Mouse (Mus musculus) liver, embryonic 14.5 days (tissue): ENCODE data around the gene Sh3tc1. TPM values are rescaled to one million over a fixed set of nuclear protein-coding genes. Genes with fewer than 3 reads are reported as not detected.

Source experiments
- ATAC-seq: fragments of 200-750 bp; cut with Nextera tagmentation; 2 replicates; pipeline ENCODE4 v1.8.0; 2017; ENCODE audit warnings: moderate number of reproducible peaks, mild to moderate bottlenecking, moderate library complexity; ENCODE audit not compliant: insufficient read depth
- DNase-seq, 3 experiments: peaks; one replicate each; pipeline ENCODE4 v3.0.0-alpha.2; 2012 to 2013; ENCODE audit warnings: low read depth in 3 of 3, low spot score in 3 of 3
- H3K27ac ChIP-seq: fragments of 300-500 bp; sonication (generic); 2 replicates; pipeline ENCODE4 v1.5.1; 2014; ENCODE audit warnings: moderate library complexity, mild to moderate bottlenecking, control low read depth, inconsistent platforms
- H3K27me3 ChIP-seq: fragments of 300-500 bp; sonication (generic); 2 replicates; pipeline ENCODE4 v1.6.1; 2014; ENCODE audit warnings: mild to moderate bottlenecking, low read length, moderate library complexity; ENCODE audit not compliant: control insufficient read depth, insufficient read depth
- H3K36me3 ChIP-seq: fragments of 300-500 bp; sonication (generic); replicated peaks from 2 replicates; pipeline ENCODE4 v1.6.1; 2014; ENCODE audit warnings: low read depth; ENCODE audit not compliant: control insufficient read depth, insufficient read depth
- H3K4me1 ChIP-seq, 2 experiments: fragments of 200-500 bp in 1 of 2; fragments of 300-500 bp in 1 of 2; sonication (generic) in 1 of 2; replicated peaks; 2 replicates each; pipeline ENCODE4 v1.6.1; 2012 to 2014; ENCODE audit warnings: antibody characterized with exemption in 1 of 2, inconsistent platforms in 1 of 2, low read length in 1 of 2; ENCODE audit not compliant: control insufficient read depth in 2 of 2, insufficient read depth in 2 of 2
- H3K4me2 ChIP-seq: fragments of 300-500 bp; sonication (generic); 2 replicates; pipeline ENCODE4 v1.6.1; 2014; ENCODE audit warnings: low read depth, mild to moderate bottlenecking, control low read depth, moderate library complexity
- H3K4me3 ChIP-seq, 2 experiments: fragments of 200-500 bp in 1 of 2; fragments of 300-500 bp in 1 of 2; sonication (generic) in 1 of 2; 2 replicates each; pipeline ENCODE4 v1.5.1; 2012 to 2014; ENCODE audit warnings: low read depth in 2 of 2, low read length in 2 of 2, mild to moderate bottlenecking in 2 of 2, control low read depth in 1 of 2, inconsistent platforms in 1 of 2, moderate library complexity in 1 of 2; ENCODE audit not compliant: insufficient read depth in 1 of 2
- H3K9ac ChIP-seq: fragments of 300-500 bp; sonication (generic); replicated peaks from 2 replicates; pipeline ENCODE4 v1.6.1; 2014; ENCODE audit warnings: mild to moderate bottlenecking, control low read depth, moderate library complexity
- H3K9me3 ChIP-seq: fragments of 300-500 bp; sonication (generic); 2 replicates; pipeline ENCODE4 v1.6.1; 2016; ENCODE audit warnings: low read length, mixed read lengths; ENCODE audit not compliant: control insufficient read depth
- CTCF ChIP-seq: IDR thresholded peaks from 2 replicates; pipeline ENCODE4 v1.5.1; 2016; ENCODE audit warnings: antibody characterized with exemption, low read depth, control low read depth
- EP300 ChIP-seq: IDR thresholded peaks from 2 replicates; pipeline ENCODE4 v1.6.1; 2016; ENCODE audit warnings: antibody characterized with exemption, low read depth
- WGBS: fragments of 180-500 bp; shearing (Covaris S2); extraction: QIAGEN DNeasy Blood & Tissue Kit; methylation state at CpG from one replicate; pipeline ENCODE4 v1.1.7; 2014; ENCODE audit not compliant: insufficient replicate concordance; 5-methylcytosine and 5-hydroxymethylcytosine counted together
- polyA plus RNA-seq, 2 experiments: library from polyadenylated mRNA; depleted of rRNA in 1 of 2; stranded (reverse) in 1 of 2; unstranded in 1 of 2; fragments of >200 nt; fragmentation: Nextera tagmentation in 1 of 2; extraction: Ambion mirVana in 1 of 2; gene quantifications; 2 replicates each; pipeline versions ENCODE4 v1.2.1 to v1.2.3; 2012 to 2014

Gene Sh3tc1
- polyA plus RNA-seq, 2 experiments, result 0.93 to 1.8 TPM

DNA sequence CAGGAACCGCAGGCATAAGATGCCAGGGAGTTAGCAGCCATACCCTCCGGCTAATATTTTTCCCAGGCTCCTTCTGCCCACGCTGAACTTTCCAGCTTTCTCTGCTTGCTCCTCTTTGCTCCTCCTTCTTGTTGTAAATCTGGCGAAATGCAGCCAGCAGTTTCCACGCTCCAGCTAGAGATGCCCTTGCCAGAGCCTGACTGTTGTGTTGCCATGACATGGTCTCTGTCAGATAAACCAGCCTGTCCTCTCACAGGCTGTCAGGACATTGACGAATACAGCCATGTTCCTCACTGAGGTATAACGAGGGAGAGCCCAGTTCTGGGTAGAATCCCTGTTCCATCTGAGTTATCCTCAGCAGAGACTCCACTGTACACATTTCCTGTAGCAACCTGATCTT lies 29.2 kb upstream of the Sh3tc1 start:
- WGBS, result 55% methylated on average over 7 of the region's 7 CpGs
- no peak for ATAC-seq
- TF ChIP-seq EP300 (no peak), CTCF (no peak)

DNA sequence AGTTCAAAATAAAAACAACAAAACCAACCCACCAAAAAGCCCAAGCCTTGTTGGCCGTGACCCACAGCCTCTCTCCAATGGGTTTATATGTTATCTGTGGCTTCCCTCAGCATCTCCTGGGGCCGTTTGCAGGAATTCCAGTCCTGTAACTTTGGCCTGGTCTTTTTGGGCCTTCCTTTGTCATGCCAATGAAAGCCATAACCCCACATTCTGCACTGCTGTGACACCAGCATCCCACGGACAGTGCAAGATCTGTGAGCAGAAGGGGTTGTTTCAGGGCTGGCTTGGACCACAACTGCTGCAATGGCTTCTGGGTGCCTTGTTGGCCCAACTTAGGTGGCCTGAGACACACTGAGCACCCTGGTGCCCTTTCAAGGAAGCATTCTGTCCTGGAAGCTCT lies 28.7 kb upstream of the Sh3tc1 start:
- no peaks in the 10 kb centered on the region for H3K36me3 ChIP-seq
- H3K9me3 ChIP-seq, result no peaks in the 10 kb centered on the region
- ATAC-seq (no peak), DNase-seq (no peak)
- H3K4me1 ChIP-seq, result 0 out of 4 replicates have a peak, but pooled peaks cover 0 to 3% of the 10 kb centered on the region in 2 experiments
- no peak for TF ChIP-seq EP300
- no peak for TF ChIP-seq CTCF
- 39% methylated on average over 3 of the region's 3 CpGs for WGBS
- no peak overlapping the region for H3K9ac ChIP-seq
- no peak overlapping the region for H3K4me2 ChIP-seq
- H3K4me3 ChIP-seq, result no peak overlapping the region
- no peaks in the 10 kb centered on the region; the same call in 1 of the 2 replicates for H3K27me3 ChIP-seq
- no peak overlapping the region for H3K27ac ChIP-seq

More for the DNA sequence above, 29.2 kb upstream of the Sh3tc1 start:
- no peaks in the 10 kb centered on the region for H3K36me3 ChIP-seq
- DNase-seq, result no peak
- H3K9me3 ChIP-seq, result no peaks in the 10 kb centered on the region
- no peaks in the 10 kb centered on the region; the same call in 1 of the 2 replicates for H3K27me3 ChIP-seq
- 0 out of 4 replicates have a peak, but pooled peaks cover 0 to 3% of the 10 kb centered on the region in 2 experiments for H3K4me1 ChIP-seq
- H3K27ac ChIP-seq, result no peak overlapping the region
- H3K9ac ChIP-seq, result no peak overlapping the region
- no peak overlapping the region for H3K4me3 ChIP-seq
- H3K4me2 ChIP-seq, result no peak overlapping the region

DNA sequence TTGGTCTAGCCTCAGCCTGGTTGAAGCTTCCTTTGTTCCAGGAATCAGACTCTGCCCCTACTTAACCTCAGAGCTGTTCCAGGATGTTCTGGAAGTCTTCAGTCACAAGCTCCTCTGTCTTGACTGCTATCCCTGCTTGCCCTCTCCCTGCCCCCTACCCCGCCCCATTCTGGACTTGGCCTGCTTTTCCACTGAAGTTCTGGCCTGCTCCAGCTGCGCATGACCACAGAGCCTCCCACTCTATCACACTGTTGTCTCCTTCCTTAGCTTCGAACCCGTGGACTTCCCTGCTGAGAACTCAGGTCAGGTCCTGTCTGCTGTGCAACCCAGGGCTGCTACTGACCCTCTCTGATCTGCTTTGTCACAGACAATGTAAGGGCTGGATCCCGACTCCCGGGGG lies 26.1 kb upstream of the Sh3tc1 start:
- H3K4me1 ChIP-seq, result 0 out of 4 replicates have a peak, but pooled peaks cover 0 to 3% of the 10 kb centered on the region in 2 experiments
- no peak overlapping the region for H3K27ac ChIP-seq
- 53% methylated on average over 6 of the region's 6 CpGs for WGBS
- no peak overlapping the region for H3K4me2 ChIP-seq
- TF ChIP-seq CTCF (no peak), EP300 (no peak)
- ATAC-seq (no peak), DNase-seq (no peak)
- H3K9me3 ChIP-seq, result no peaks in the 10 kb centered on the region
- no peak overlapping the region for H3K9ac ChIP-seq
- no peaks in the 10 kb centered on the region for H3K36me3 ChIP-seq
- no peaks in the 10 kb centered on the region; the same call in 1 of the 2 replicates for H3K27me3 ChIP-seq
- H3K4me3 ChIP-seq, result no peak overlapping the region

DNA sequence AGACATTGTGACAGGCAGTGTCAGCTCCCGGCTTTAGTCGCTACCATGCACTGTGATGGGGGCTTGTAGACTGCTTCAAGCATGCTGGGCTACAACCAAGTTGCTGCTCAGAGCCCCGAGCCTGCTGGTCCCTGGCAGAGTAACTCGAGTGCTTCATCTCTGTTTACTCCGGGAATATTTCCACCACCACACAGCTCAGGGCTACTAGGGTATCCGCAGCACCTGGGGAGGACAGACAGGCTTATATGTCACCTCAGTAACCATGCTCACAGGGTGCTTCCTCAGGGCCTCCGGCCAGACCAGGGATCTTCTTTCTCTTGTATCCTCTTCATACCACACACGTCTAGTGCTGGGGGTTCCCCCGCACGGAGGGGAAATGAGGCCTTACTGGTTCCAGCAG lies 23.1 kb upstream of the Sh3tc1 start:
- H3K4me3 ChIP-seq, result no peak overlapping the region
- H3K4me2 ChIP-seq, result no peak overlapping the region
- no peaks in the 10 kb centered on the region for H3K4me1 ChIP-seq
- no peak overlapping the region for H3K27ac ChIP-seq
- no peaks in the 10 kb centered on the region for H3K36me3 ChIP-seq
- H3K27me3 ChIP-seq, result peaks cover 17% of the 10 kb centered on the region
- TF ChIP-seq CTCF, result no peak
- no peak for TF ChIP-seq EP300
- ATAC-seq, result no peak
- H3K9ac ChIP-seq, result no peak overlapping the region
- no peaks in the 10 kb centered on the region for H3K9me3 ChIP-seq
- WGBS, result 63% methylated on average over 10 of the region's 10 CpGs
- no peak for DNase-seq

DNA sequence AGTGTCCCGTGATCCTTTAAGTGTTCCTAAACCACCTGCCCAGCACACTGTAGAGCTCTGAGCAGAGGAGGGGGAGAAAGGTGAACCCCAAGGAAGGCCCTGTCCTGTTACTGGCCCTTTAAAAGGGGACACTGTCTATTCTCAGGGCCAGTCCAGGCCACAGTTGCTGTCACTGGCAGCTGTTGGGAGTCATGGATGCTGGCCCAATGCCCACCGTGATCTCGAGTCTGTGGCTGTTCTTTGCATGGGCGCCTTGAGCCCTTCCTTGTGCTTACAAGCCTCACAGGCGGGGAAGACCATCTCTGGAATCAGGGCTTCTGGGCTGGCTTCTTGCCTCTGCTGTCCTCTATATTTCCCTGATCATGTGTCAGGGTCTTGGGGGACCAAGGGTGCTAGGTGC lies 22.6 kb upstream of the Sh3tc1 start:
- Histone ChIP-seq H3K27ac (no peak overlapping the region), H3K27me3 (peaks cover 17% of the 10 kb centered on the region)

More for the DNA sequence above, 22.6 kb upstream of the Sh3tc1 start:
- 47% methylated on average over 5 of the region's 5 CpGs for WGBS
- H3K4me3 ChIP-seq, result no peak overlapping the region
- ATAC-seq, result no peak
- H3K4me1 ChIP-seq, result no peaks in the 10 kb centered on the region
- no peak overlapping the region for H3K9ac ChIP-seq
- DNase-seq, result no peak
- H3K4me2 ChIP-seq, result no peak overlapping the region
- no peaks in the 10 kb centered on the region for H3K9me3 ChIP-seq
- TF ChIP-seq EP300 (no peak), CTCF (no peak)
- H3K36me3 ChIP-seq, result no peaks in the 10 kb centered on the region
